Mouse (Mus musculus) ES-E14 (cell line): Measurements from ENCODE around the gene Sfxn1.

Source experiments
- CHD2 ChIP-seq: IDR thresholded peaks from 2 replicates; pipeline ENCODE4 v1.6.1; 2014; ENCODE audit warnings: mild to moderate bottlenecking, low read depth, low read length, inconsistent platforms
- HCFC1 ChIP-seq: IDR thresholded peaks from 2 replicates; pipeline ENCODE4 v1.6.1; 2012; ENCODE audit warnings: low read length, inconsistent platforms, borderline replicate concordance; ENCODE audit not compliant: insufficient read depth
- MAFK ChIP-seq: IDR thresholded peaks from 2 replicates; pipeline ENCODE4 v1.6.1; 2014; ENCODE audit warnings: mild to moderate bottlenecking, low read depth, low read length, inconsistent platforms; ENCODE audit not compliant: insufficient read depth

DNA sequence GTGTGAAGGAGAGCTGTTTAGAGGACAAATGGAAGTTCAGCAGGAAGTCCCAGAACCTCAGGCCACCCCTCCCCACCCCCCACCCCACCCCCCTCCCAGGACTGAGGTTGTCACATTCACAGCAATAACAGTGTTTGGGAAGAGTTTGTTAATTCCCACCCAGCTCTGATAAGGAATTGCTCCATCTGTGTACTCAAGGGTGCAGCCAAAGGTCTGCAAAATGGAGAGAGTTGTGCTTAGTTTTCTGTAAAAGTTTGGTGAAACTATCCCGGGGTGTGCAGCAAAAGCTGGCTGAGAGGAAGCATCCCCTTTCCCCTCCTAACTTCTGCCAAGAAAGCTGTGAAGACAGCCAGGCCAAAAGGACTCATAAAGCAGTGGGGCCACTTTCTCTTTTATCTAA, 1.4 kb downstream of the Sfxn1 start:
- TF ChIP-seq MAFK (no peak), HCFC1 (no peak), CHD2 (no peak)
